Mouse (Mus musculus) thymus, adult 18-20 months (tissue): ENCODE measurements around the gene Proca1.
A peak's percentile ranks its signal among the peaks of the same experiment; 100 is the strongest.

Source experiments
- DNase-seq, 2 experiments: peaks; one replicate each; pipeline ENCODE4 v3.0.0; 2022; ENCODE audit warnings: mixed read lengths in 2 of 2

Gene Proca1

GRCm38 (mm10) chr11:78193113-78193512 is at the start of gene Proca1:
Gene Proca1, plus strand, starts transcription at chr11:78193392.
- no peak for DNase-seq

DNA sequence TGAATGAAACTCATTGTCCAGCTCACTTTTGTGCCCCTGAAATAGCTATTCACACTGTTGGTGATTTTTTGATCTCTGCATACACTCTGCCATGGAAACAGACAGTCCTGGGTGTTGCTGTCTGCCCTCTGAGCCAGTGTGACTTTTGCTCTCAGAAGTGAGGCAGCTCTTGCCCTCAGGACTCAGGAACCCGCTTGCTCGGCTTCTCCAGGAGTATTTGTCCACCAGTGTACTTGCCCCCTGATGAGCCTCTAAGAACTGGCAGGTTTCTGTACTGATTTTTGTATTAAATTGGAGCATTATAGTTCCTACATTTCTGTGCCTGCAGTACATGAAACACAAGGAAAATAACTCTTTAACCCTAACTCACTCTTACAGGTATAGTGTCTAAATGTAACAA is 49.7 kb upstream of the Proca1 start:
- DNase-seq: no peak

DNA sequence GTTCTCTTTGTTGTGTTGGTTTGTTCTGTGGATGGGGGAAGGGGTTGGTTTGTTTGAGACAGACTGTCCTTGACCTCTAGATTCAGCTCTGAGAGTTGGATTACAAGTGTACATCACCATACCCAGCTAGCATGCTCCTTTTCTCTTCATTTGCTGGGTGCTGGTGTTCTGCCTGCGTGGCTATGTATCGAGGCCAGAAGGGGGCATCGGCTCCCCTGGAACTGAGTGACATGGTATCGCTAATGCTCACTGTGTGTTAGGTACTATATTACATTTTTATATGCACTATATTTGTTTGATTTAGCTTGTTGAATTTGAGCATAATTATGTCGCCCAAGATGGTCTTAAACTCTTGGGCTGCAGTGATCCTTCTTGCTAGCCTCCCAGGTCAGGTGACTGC is 47.0 kb upstream of the Proca1 start:
- no peak for DNase-seq

GRCm38 (mm10) chr11:78146707-78147543 is 46.3 kb upstream of the Proca1 start:
- DNase-seq: no peak

GRCm38 (mm10) chr11:78151161-78151560 is 42.0 kb upstream of the Proca1 start:
- DNase-seq: no peak

- no peak for DNase-seq
These were observed 40.6 kb upstream of the Proca1 start for GRCm38 (mm10) chr11:78152299-78153231.

GRCm38 (mm10) chr11:78153778-78154177 is 39.4 kb upstream of the Proca1 start:
- no peak for DNase-seq

GRCm38 (mm10) chr11:78155674-78156073 is 37.5 kb upstream of the Proca1 start:
- DNase-seq: no peak

GRCm38 (mm10) chr11:78156156-78156699 is 37.0 kb upstream of the Proca1 start:
- DNase-seq: no peak

DNA sequence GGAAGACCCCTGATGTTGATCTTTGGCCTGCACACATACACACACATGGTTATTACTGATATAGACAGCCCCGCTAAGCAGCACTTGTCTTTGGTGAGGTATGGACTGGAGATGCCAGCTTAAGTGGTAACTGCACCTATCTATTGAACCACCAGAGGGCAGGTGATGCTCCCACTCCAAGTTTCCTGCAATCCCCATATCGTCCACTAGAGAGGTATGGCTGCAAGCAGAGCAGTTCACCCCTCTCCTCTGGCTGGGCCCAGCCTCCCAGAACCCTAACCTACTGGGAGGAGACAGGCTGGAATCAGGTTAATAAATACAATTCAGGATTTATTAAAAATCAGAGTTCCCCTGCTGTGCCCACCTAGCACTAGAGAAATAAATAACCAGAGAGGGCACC is 34.1 kb upstream of the Proca1 start:
- peak; percentile 61 to 68 for DNase-seq

- DNase-seq: peak in 1 of 2 experiments; percentile 24
These were observed 33.6 kb upstream of the Proca1 start for GRCm38 (mm10) chr11:78159557-78159956.

DNA sequence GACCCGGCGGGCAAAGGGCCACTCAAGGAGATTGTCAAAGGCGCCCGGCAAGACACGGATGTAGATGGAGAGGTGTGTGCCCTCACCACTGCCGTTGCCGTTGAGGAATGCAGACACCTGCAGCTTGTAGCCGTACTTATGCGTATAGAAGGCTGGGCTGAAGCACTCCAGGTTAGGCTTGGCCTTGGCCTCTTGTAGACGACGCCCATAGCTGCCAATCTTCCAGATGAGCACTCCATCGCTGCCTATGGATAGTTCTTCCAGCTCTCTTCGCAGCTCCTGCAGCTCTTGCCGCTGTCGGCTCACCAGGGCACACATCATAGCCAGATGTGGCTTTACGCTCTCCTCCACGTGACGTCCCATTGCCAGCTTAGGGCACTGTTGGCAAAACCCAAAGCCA is 33.0 kb upstream of the Proca1 start:
- DNase-seq: no peak

DNA sequence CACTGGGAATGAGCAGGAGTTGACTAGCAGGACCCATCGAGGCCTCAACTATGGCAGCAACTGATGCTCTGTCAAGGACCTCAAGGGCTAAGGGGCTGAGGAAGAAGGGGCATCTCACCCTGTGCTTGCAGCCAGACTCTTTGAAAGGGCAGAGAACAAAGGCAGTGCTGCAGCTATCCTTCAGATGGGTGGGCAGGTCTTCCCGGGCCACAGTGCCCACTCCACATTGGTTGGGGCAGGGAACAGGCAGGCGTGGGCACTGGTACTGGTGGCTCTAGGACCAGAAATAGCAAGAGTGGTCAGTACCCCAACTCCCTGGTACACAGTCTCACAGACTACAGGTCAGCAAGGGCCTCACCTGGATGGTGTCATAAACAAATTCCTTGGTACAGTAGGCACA is 32.5 kb upstream of the Proca1 start:
- DNase-seq: no peak

GRCm38 (mm10) chr11:78161169-78161568 is 32.0 kb upstream of the Proca1 start:
- no peak for DNase-seq

DNA sequence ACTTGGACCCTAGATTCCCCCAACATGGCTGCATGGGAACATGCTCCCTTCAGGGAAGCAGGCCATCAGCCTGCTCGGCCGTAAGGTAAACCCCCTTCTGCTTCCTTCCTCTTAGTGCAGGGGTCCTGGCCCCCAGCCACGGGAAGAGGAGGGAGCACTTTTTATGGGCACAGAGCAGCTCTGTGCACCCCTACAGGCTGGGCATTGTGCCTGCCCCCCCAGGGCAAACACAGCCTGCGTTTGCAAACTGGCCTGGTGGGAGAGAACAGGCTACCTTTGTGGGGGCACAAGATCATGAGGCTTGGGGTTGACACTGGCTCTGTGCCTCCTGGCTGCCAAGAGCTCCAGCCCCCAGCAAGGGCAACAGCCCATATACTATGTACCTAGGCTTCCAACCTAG is 31.2 kb upstream of the Proca1 start:
- DNase-seq: no peak

DNA sequence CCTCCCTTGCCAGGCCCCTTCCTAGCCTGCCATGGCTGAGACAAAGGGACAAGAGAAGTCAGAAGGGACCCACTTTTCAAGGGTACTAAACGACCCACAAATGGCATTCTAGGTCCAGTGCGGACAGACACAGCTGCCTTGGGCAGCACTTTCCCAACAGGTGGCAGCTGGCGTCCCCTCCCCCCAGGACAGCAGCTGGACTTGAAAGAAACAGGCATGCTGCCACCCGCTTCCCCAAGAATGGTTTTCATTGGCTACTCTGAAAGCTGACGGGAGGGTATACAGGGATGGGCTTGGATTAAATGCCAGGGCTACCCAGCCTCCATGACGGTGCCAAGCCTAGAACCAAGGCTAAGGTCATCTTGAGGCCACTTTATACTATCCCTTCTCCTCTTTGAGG is 30.7 kb upstream of the Proca1 start:
- no peak for DNase-seq

DNA sequence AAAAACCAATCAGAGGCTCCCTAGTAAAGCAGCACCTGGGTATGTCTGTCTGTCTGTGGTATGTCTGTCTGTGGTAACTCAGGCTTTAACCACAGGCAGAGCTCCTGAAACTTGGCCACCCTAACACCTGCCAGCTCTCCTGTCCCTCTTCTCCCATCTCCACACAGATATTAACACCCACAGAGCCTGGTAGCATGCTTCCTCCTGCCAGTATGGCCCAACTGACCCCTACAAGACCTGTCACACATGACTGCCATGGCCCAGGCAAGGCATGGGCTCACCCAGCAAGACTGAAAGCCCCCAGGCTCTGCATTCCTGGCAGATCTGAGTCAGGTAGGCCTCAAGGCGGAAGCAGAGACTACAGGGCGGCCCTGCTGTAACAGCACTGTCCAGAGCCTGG is 30.1 kb upstream of the Proca1 start:
- peak in 1 of 2 experiments; percentile 21 for DNase-seq

DNA sequence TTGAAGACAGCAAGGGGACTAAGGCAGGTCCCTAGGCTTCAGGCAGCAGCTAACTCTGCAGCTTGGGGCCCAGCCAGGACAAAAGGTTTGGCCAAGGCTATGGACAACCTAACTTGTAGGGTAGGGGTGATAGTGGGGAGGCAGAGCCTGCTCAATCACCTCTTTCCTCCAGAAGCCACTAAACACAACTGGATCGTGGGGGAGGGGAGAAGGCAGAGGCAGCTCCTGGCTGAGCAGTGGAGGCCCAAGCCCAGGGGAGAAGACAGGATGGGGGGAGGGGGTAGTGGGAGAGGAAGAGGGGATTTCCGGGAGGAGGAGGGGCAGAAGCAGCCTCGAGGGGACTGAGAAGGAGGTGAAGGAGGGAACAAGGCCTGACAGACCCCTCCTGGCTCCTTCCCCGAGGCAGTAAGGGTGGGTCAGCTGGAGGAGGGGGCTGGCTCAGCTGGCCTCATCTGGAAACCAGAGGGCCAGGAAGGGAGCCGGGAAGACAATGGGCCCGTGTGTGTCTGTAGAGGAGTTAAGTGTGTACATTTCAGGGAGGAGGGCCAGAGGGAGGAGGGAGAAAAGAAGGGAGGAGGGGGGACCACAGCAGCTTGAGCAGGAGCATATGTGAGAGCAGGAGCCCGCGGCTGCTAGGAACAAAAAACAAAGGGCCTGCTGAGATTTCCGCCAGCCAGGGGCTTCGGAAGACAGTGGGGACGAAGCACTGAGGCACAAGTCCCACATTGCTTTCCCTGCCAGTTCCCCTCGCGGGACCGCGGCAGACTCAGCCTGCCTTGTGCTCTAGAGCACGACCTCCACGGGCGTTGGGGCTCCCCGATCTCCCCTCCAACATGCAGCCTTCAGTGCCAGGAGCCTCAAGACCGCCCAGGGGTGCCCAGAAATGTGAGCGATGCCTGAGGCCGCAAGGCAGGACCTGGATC is 29.2 kb upstream of the Proca1 start:
- peak; percentile 69 to 80 for DNase-seq

- peak in 1 of 2 experiments; percentile 28 for DNase-seq
These were observed 28.6 kb upstream of the Proca1 start for GRCm38 (mm10) chr11:78164604-78164923.

GRCm38 (mm10) chr11:78164924-78165760 is 28.1 kb upstream of the Proca1 start, which contains the start of gene Traf4:
Gene Traf4, minus strand, starts transcription at chr11:78165589.
- DNase-seq: peak; percentile 69 to 77

- DNase-seq: no peak
These were observed 27.5 kb upstream of the Proca1 start for GRCm38 (mm10) chr11:78165761-78166109.
